In genomic region chr5:113694415-113694814, GRCm38 (mm10) we compare ENCODE assay signal across 16 mouse cellular contexts. TPM values are rescaled to one million over a fixed set of nuclear protein-coding genes. Genes with fewer than 3 reads are reported as not detected.
A peak's percentile ranks its signal among the peaks of the same experiment; 100 is the strongest.
DNase-seq lines count a peak whose midpoint lies in the region; ATAC-seq and TF ChIP-seq lines count a peak whose summit lies in the region.
"Had no signal": no experiment of that assay in that cellular context is flagged by ENCODE, and none has a peak within 500 bp of the region (broad histone marks: within the 10 kb centered on the region; RNA-seq: fewer than 3 reads in every experiment).

No protein-coding gene starts in this region.

- no peak overlapping the region for H3K4me2 ChIP-seq in intestine, embryonic 14.5 days (ENCODE audit: low read length)
- no peak overlapping the region for H3K4me2 ChIP-seq in intestine, postnatal 0 days (replicated peaks; ENCODE audit: low read depth)
- no peak overlapping the region for H3K4me2 ChIP-seq in liver, embryonic 11.5 days
- H3K4me2 ChIP-seq: heart, embryonic 15.5 days; midbrain, embryonic 12.5 days had no signal

- H3K9ac ChIP-seq in intestine, embryonic 14.5 days (ENCODE audit: low read length), result no peak overlapping the region
- H3K9ac ChIP-seq in intestine, postnatal 0 days (ENCODE audit: low read depth, low read length), result no peak overlapping the region
- no peak overlapping the region for H3K9ac ChIP-seq in liver, embryonic 11.5 days (ENCODE audit: low read depth, low read length)
- H3K9ac ChIP-seq: heart, embryonic 15.5 days; midbrain, embryonic 12.5 days had no signal

- peak overlapping the region; percentile 7; the same call in 1 of the 2 replicates for H3K27ac ChIP-seq in intestine, embryonic 14.5 days (ENCODE audit: low read depth)
- no peak overlapping the region for H3K27ac ChIP-seq in intestine, postnatal 0 days (ENCODE audit: low read depth, low read length)
- H3K27ac ChIP-seq in liver, embryonic 11.5 days (ENCODE audit: low read depth, low read length), result no peak overlapping the region
- H3K27ac ChIP-seq: heart, embryonic 15.5 days; midbrain, embryonic 12.5 days had no signal

- peak; percentile 29 for DNase-seq in adrenal gland, postnatal 10 days
- DNase-seq in adrenal gland, postnatal 4 days (ENCODE audit: low spot score in 2 of 2), result no peak
- no peak for DNase-seq in intestine, embryonic 14.5 days (ENCODE audit: low spot score)
- DNase-seq in gastrocnemius, postnatal 25 days, result peak; percentile 48
- DNase-seq in retina, embryonic 14.5 days (ENCODE audit: low spot score), result peak; percentile 32
- no peak for DNase-seq in liver, embryonic 11.5 days (ENCODE audit: low spot score)
- no peak for DNase-seq in cerebellum, postnatal 4 days (ENCODE audit: low spot score in 2 of 2)
- DNase-seq: cerebellum, adult 18-20 months; kidney, adult 2 months; right cerebral cortex, postnatal 25 days had no signal

- 10% methylated on average over 5 of the region's 5 CpGs for WGBS in intestine, embryonic 14.5 days
- 19% methylated on average over 5 of the region's 5 CpGs for WGBS in intestine, postnatal 0 days
- 55% methylated on average over 5 of the region's 5 CpGs for WGBS in liver, embryonic 11.5 days

- no peaks in the 10 kb centered on the region for H3K27me3 ChIP-seq in intestine, embryonic 14.5 days (replicated peaks; ENCODE audit: control insufficient read depth, insufficient read depth, low read length)
- no peaks in the 10 kb centered on the region for H3K27me3 ChIP-seq in intestine, postnatal 0 days (replicated peaks; ENCODE audit: control insufficient read depth, insufficient read depth, low read length)
- no peaks in the 10 kb centered on the region for H3K27me3 ChIP-seq in liver, embryonic 11.5 days (replicated peaks; ENCODE audit: control insufficient read depth, insufficient read depth, low read length)
- H3K27me3 ChIP-seq: heart, embryonic 15.5 days; midbrain, embryonic 12.5 days had no signal

- no peaks in the 10 kb centered on the region for H3K36me3 ChIP-seq in intestine, embryonic 14.5 days (ENCODE audit: control insufficient read depth, insufficient read depth, low read length)
- H3K36me3 ChIP-seq in intestine, postnatal 0 days (ENCODE audit: control insufficient read depth, insufficient read depth), result no peaks in the 10 kb centered on the region
- no peaks in the 10 kb centered on the region for H3K36me3 ChIP-seq in liver, embryonic 11.5 days (ENCODE audit: control insufficient read depth, insufficient read depth, low read length)
- H3K36me3 ChIP-seq: heart, embryonic 15.5 days; midbrain, embryonic 12.5 days had no signal

- H3K4me1 ChIP-seq in intestine, embryonic 14.5 days (replicated peaks; ENCODE audit: control insufficient read depth, insufficient read depth, low read length), result peaks cover 11% of the 10 kb centered on the region
- no peaks in the 10 kb centered on the region for H3K4me1 ChIP-seq in intestine, postnatal 0 days (replicated peaks; ENCODE audit: control insufficient read depth, insufficient read depth, low read length)
- no peaks in the 10 kb centered on the region for H3K4me1 ChIP-seq in liver, embryonic 11.5 days (replicated peaks; ENCODE audit: control insufficient read depth, insufficient read depth, low read length)
- H3K4me1 ChIP-seq: heart, embryonic 15.5 days had no signal

- no peaks in the 10 kb centered on the region for H3K9me3 ChIP-seq in intestine, embryonic 14.5 days (ENCODE audit: control insufficient read depth, low read length)
- no peaks in the 10 kb centered on the region for H3K9me3 ChIP-seq in intestine, postnatal 0 days (ENCODE audit: control insufficient read depth)
- H3K9me3 ChIP-seq in liver, embryonic 11.5 days (ENCODE audit: control insufficient read depth, low read length), result peaks cover 2% of the 10 kb centered on the region; the same call in 1 of the 2 replicates
- H3K9me3 ChIP-seq: heart, embryonic 15.5 days had no signal

- ATAC-seq in intestine, embryonic 14.5 days (replicated peaks; ENCODE audit: low FRiP score, low TSS enrichment, low read depth), result no peak
- ATAC-seq in intestine, postnatal 0 days, result no peak
- no peak for ATAC-seq in liver, embryonic 11.5 days (replicated peaks; ENCODE audit: low FRiP score)

- no peak overlapping the region for H3K4me3 ChIP-seq in intestine, embryonic 14.5 days (ENCODE audit: low read depth, low read length)
- H3K4me3 ChIP-seq in intestine, postnatal 0 days (ENCODE audit: low read depth, low read length), result no peak overlapping the region
- H3K4me3 ChIP-seq in liver, embryonic 11.5 days (ENCODE audit: low read depth, low read length), result no peak overlapping the region
- H3K4me3 ChIP-seq: erythroblast, embryonic 14.5 days; heart, embryonic 15.5 days; midbrain, embryonic 12.5 days had no signal

- TF ChIP-seq CTCF in intestine, postnatal 0 days (IDR thresholded peaks at IDR 0.05; ENCODE audit: low read depth), result no peak

RNA-seq across cellular contexts. Expression of gene 1700069L16Rik, which starts 30.2 kb away (rescaled TPM):
- not detected for total RNA-seq in adrenal gland, postnatal 10 days (2021)
- not detected for total RNA-seq in adrenal gland, postnatal 4 days (2021)
- not detected in 2 replicates for polyA plus RNA-seq in intestine, embryonic 14.5 days (2014; fragmentation: Nextera tagmentation; extraction: Ambion mirVana)
- not detected in 2 replicates for polyA plus RNA-seq in intestine, postnatal 0 days (2015; fragmentation: Nextera tagmentation; extraction: Ambion mirVana)
- not detected for total RNA-seq in gastrocnemius, postnatal 25 days (2021)
- not detected in 2 replicates for polyA plus RNA-seq in liver, embryonic 11.5 days (2014; fragmentation: Nextera tagmentation; extraction: Ambion mirVana)
- total RNA-seq: left cerebral cortex, postnatal 25 days had no signal
- polyA plus RNA-seq: erythroblast, embryonic 14.5 days; heart, embryonic 15.5 days; kidney, adult 2 months; lung, embryonic 16.5 days; midbrain, embryonic 12.5 days had no signal

RNA-seq across cellular contexts. Expression of gene Ficd, which starts 41.2 kb away (rescaled TPM):
- 1 to 10 TPM; 7.3 to 7.7 TPM for total RNA-seq in adrenal gland, postnatal 10 days (2021)
- 10 to 100 TPM; 10.7 to 13.6 TPM for total RNA-seq in adrenal gland, postnatal 4 days (2021)
- polyA plus RNA-seq in intestine, embryonic 14.5 days (2014; fragmentation: Nextera tagmentation; extraction: Ambion mirVana), result 3.3 and 3.6 TPM in 2 replicates
- polyA plus RNA-seq in intestine, postnatal 0 days (2015; fragmentation: Nextera tagmentation; extraction: Ambion mirVana), result 4.6 and 5.0 TPM in 2 replicates
- total RNA-seq in gastrocnemius, postnatal 25 days (2021), result 1 to 10 TPM; 4.8 to 5.9 TPM
- polyA plus RNA-seq in liver, embryonic 11.5 days (2014; fragmentation: Nextera tagmentation; extraction: Ambion mirVana), result 2.9 and 3.7 TPM in 2 replicates

RNA-seq across cellular contexts. Expression of gene Cmklr1, which starts 44.2 kb away (rescaled TPM):
- 10 to 100 TPM in 1 of 2 experiments, 1 to 10 TPM in 1; 9.7 to 11.7 TPM for total RNA-seq in adrenal gland, postnatal 10 days (2021)
- total RNA-seq in adrenal gland, postnatal 4 days (2021), result 10 to 100 TPM; 14.8 to 15.4 TPM
- 1.6 and 2.4 TPM in 2 replicates for polyA plus RNA-seq in intestine, embryonic 14.5 days (2014; fragmentation: Nextera tagmentation; extraction: Ambion mirVana)
- 2.1 and 2.9 TPM in 2 replicates for polyA plus RNA-seq in intestine, postnatal 0 days (2015; fragmentation: Nextera tagmentation; extraction: Ambion mirVana)
- 10 to 100 TPM; 14.6 to 15.4 TPM for total RNA-seq in gastrocnemius, postnatal 25 days (2021)
- polyA plus RNA-seq in liver, embryonic 11.5 days (2014; fragmentation: Nextera tagmentation; extraction: Ambion mirVana), result 2.5 and 2.6 TPM in 2 replicates
- polyA plus RNA-seq: erythroblast, embryonic 14.5 days had no signal

Comparison
In these comparisons a context has a peak if more than half of its experiments do, and no peak if none do; other contexts are left out.
1. DNase-seq: peak in adrenal gland, postnatal 10 days (single experiment), gastrocnemius, postnatal 25 days (single experiment) and retina, embryonic 14.5 days (single experiment); none in adrenal gland, postnatal 4 days (0 of 2), intestine, embryonic 14.5 days (single experiment), liver, embryonic 11.5 days (single experiment) and cerebellum, postnatal 4 days (0 of 2).